Mouse (Mus musculus) lung, postnatal 10 days (tissue): Measurements from ENCODE around the gene Dhx40.

Experiments
- DNase-seq: peaks from one replicate; pipeline ENCODE4 v3.0.0; 2021

Dhx40 gene

DNA sequence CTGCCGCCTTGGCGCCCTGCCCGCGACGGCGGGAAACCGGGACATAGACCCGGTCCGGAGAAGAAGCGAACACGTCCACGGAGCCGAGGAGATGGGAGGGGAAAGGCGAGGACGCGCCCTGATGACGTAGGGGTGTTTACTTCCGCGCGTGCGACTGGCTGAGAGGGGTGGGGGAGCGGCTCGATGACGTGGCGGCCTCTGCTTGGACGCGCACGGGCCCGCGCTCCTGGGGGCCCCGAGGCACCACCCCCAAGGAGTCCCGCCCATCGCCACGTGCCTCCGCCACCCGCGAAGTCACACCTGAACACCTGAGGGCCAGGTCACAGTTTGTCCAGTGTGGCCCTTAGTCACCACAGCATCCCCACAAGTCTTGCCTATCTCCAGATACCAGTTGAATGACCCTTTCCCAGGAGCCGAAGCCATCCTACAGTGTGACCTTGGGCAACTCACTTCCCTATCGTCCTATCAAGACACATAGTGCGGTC, at the start of gene Dhx40:
Gene Dhx40, minus strand, starts transcription at position 242 of the 485 bp plus-strand sequence.
- peak; percentile 96 for DNase-seq

GRCm38 (mm10) chr11:86855639-86856425, 48.3 kb upstream of the Dhx40 start:
- DNase-seq = no peak

DNA sequence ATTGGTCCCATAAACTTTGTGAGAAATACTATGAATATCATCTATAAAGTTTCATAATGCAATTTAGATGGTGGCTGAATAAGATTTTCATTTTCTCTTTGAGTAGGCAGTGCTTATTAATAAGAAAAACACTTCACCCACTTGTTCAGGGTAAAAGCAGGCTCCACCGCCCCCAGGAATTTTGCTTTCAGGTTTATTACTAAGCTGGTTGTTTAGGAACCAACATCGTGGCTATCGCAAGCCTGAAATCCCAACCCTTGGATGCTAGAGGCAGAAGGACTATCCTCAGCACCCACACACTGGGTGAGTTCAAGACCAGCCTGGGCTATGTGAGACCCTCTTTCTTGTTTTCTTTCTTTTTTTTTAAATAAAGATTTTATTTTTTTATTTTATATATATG, 45.5 kb upstream of the Dhx40 start:
- DNase-seq = no peak

DNA sequence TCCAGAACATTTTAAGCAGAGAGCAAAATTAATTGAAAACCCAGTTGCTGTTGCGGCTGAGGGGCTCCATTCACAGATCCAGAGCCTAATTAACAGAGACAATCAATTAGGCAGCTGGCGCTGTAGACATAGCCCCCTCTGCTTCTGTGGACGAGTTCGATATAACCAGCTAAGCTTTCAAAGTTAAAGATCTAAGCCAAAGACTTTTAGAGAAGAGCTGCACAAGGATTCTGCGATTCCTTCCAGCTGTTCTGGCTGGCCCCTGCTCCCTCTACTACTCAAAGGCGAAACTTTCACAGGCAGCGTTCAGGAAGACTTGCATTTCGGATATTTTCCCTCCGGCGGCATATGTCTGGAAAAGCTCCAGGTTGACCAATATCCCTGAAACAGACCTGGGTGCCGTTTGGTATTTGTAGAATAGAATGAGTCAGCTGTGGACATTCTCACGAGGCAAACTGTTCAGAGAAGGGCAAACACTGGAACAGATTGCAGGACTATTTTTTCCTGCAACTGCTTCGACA, 45.0 kb upstream of the Dhx40 start:
- peak; percentile 31 for DNase-seq

- no peak for DNase-seq
Measured at GRCm38 (mm10) chr11:86851714-86852533, 44.4 kb upstream of the Dhx40 start.

- peak; percentile 14 for DNase-seq
Measured at GRCm38 (mm10) chr11:86851234-86851671, 43.7 kb upstream of the Dhx40 start.

GRCm38 (mm10) chr11:86843831-86844230, 36.3 kb upstream of the Dhx40 start:
- no peak for DNase-seq

- DNase-seq = no peak
Measured at GRCm38 (mm10) chr11:86841261-86841660, 33.7 kb upstream of the Dhx40 start.

DNA sequence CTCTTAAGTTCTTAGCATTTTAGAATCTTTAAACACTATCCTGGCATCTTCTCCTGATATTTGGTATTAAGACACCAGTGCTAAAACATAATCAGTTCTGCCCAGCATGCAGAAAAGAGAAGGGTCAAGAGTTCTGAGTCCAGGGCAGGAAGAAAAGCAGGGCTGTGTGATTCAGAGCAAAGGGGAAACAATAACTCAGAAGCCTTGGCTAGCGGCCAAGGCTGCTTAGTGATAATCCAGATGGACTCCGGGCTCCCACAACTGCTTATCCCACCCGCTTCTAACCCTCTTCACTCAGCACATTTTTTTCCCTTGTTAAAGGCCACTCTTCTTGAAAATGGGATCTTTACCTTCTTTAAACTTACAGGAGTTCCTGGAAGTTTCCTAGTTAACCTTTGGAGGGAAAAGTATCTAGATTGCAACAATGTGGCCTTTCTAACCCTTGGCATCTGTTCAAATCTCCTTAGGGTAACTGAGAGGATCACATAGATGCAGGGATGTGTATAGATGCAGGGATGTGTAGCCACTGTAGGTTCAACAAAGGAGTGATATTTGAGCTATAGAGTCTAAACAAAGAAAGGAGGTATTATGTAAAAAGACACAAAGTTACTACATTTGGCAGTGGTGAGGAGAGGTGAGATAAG, 33.1 kb upstream of the Dhx40 start:
- DNase-seq = peak; percentile 63

- DNase-seq = peak; percentile 15
Measured at GRCm38 (mm10) chr11:86839716-86840447, 32.3 kb upstream of the Dhx40 start.

DNA sequence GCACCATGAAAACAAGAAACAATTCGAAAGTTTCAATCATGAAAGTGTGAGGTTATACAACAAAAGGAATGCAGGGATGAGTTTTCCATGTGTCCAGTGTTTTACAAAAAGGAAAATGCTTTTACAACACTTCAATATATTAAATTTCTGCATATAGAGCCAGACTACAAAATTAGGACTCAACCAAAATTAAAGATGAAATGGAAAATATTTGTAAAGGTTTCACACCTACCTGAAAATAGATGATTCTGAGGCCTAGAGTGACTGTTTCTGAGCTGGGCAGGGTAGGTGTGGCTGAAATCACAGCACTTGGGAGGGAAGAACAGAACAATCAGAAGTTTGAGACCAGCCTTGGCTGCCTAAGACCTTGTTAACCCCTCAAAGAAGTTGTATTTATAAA, 31.2 kb upstream of the Dhx40 start:
- DNase-seq = no peak

GRCm38 (mm10) chr11:86836366-86836765, 28.8 kb upstream of the Dhx40 start:
- DNase-seq = peak; percentile 91

GRCm38 (mm10) chr11:86834628-86835338, 27.2 kb upstream of the Dhx40 start:
- no peak for DNase-seq

DNA sequence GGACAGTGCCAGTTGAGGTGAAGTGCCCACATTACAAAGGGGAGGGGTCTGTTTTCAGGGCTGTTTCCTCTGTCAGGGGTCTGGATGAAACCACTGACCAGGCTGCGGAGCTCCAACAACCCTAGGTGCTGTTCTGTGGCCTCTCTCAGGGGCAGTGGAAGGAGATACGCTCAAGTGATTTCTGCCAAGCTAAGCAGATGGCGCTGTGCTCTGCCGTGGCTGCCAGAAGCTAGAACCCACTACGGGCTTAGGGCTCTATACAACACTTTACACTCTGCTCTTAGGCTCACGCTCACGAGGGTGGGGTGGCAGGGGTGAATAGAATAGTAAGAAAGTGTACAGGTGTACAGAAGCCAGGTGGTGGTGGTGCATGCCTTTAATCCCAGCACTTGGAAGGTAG, 26.5 kb upstream of the Dhx40 start:
- no peak for DNase-seq

- DNase-seq = no peak
Measured at GRCm38 (mm10) chr11:86833153-86833552, 25.6 kb upstream of the Dhx40 start.

DNA sequence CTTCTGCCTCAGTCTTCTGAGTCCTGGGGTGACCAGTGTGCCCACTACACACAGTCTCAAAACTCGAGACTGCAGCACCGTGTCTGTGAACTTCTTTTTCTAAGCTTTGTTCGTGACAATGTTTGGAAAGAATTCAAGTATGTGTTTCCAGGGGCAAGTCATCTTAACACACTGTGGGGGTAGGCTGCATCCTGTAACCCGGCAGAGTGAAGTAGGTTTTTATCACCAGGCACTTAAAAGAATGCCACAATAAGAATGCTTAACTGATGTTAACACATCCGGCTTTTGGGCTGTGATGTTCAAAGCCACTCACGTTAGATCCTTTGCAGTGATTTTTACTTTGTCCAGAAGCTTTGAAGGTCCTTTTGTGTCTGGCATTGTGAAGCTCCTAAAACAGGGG, 20.9 kb upstream of the Dhx40 start:
- peak; percentile 15 for DNase-seq

- DNase-seq = no peak
Measured at GRCm38 (mm10) chr11:86827476-86828245, 20.1 kb upstream of the Dhx40 start.

- no peak for DNase-seq
Measured at GRCm38 (mm10) chr11:86824433-86824832, 16.9 kb upstream of the Dhx40 start.

DNA sequence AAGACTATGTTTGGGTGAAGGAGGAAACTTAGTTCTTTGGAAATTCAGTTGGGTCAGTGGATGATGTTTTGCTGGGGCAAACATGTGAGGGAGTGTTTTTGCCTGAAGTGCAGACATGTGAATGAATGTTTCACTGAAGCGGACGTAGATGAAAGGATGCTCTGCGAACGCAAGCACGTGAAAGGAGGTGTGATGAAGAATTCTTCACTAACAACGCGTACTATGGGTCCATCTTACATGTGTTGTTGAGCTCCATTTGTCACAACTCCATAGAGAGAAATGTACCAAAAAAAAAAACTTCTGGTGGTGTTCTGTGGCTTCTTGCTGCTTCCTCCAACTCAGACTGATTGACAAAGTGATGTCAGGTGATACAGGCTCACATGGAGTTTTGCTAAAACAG, 15.0 kb upstream of the Dhx40 start:
- DNase-seq = no peak

- no peak for DNase-seq
Measured at GRCm38 (mm10) chr11:86819536-86819935, 12.0 kb upstream of the Dhx40 start.

DNA sequence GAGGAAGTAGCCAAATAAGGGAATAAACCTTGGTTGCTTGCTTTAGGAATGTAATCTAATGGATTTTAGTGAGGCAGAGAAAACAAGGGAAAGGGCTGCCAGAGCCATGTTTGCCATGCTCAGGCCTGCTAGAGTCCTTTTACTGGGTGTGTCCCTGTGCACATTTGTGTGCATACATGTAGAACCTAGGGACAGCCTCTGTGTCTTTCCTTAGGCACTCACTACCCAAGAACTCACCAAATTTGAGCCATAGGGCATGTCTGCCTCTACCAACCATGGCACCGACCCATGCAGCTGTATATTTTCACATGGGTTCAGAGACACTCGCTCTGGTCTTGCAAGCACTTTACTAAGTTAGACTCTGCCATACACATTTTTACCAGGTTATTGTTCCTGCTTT, 11.4 kb upstream of the Dhx40 start:
- no peak for DNase-seq
